Mouse (Mus musculus) cerebellum, adult 2 months (tissue): Measurements from ENCODE around the gene Fxyd5.

ENCODE experiments used
- CTCF ChIP-seq: fragments of 200-500 bp; IDR thresholded peaks from 2 replicates; pipeline ENCODE4 v1.5.1; 2011; ENCODE audit warnings: low read depth, mild to moderate bottlenecking, control low read depth, low read length, moderate library complexity, borderline replicate concordance; ENCODE audit not compliant: insufficient read depth
- POLR2A ChIP-seq: fragments of 200-500 bp; IDR thresholded peaks from 2 replicates; pipeline ENCODE4 v1.6.1; 2011; ENCODE audit warnings: low read length, control low read depth, borderline replicate concordance; ENCODE audit not compliant: insufficient read depth

DNA sequence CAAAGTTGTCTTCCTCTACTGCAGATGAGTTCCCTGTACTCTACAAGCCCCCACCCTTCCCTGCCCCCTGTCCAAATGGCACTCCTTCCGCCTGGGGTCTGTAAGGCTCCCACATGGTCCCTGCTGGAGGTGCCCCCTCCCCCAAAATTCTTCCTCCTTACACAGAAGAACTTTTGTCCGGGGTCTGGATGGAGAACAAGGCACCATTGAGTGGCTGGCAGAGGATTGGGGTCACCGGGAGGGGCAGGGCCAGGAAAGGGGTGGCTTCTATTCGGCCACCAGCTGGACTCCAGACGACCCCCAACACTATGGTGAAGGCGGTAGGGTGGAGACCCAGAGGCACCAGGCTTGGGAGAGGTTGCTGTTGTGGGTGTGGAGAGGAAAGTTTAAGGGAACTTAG is 35.2 kb upstream of the Fxyd5 start:
- no peak for TF ChIP-seq CTCF
- TF ChIP-seq POLR2A, result no peak
